8 mouse cellular contexts compared by ENCODE assay signal in the genomic region with DNA sequence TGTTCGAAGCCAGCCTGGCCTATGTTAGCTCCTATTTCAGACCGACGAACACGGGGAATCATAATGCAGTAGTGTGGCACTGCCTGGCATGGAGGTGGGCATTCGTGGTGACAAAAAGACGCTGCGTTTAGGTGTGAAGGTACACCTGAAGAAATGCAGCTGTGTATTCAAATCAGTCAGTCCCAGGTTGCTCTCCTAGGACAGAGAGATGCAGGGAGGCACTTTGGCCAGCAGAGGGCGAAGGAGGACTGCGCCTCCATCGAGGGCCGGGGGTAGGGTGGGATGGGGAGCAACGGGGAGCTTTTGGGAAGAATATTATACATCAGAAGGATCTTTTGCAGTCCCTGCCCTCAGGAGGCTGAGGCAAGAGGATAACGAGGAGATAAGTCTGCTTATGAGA. TPM values are rescaled to one million over a fixed set of nuclear protein-coding genes. Genes with fewer than 3 reads are reported as not detected.
DNase-seq lines count a peak whose midpoint lies in the region; ATAC-seq and TF ChIP-seq lines count a peak whose summit lies in the region.

No protein-coding gene starts in this region.

- H3K9ac ChIP-seq in embryonic facial prominence, embryonic 13.5 days = peak overlapping the region; percentile 16; the same call in 1 of the 2 replicates

- H3K4me1 ChIP-seq in E14TG2a.4 (replicated peaks; ENCODE audit: low read depth, low read length) = peaks cover 45% of the 10 kb centered on the region
- no peaks in the 10 kb centered on the region; the same call in 1 of the 2 replicates for H3K4me1 ChIP-seq in embryonic facial prominence, embryonic 13.5 days
- peaks cover 16% of the 10 kb centered on the region for H3K4me1 ChIP-seq in limb, embryonic 10.5 days

- H3K9me3 ChIP-seq in E14TG2a.4 (ENCODE audit: low read length) = no peaks in the 10 kb centered on the region
- H3K9me3 ChIP-seq in embryonic facial prominence, embryonic 13.5 days = no peaks in the 10 kb centered on the region
- H3K9me3 ChIP-seq in limb, embryonic 10.5 days (replicated peaks) = no peaks in the 10 kb centered on the region

- no peak overlapping the region for H3K27ac ChIP-seq in embryonic facial prominence, embryonic 13.5 days
- no peak overlapping the region for H3K27ac ChIP-seq in limb, embryonic 10.5 days

- DNase-seq in cerebellum, adult 18-20 months = peak; percentile 43
- no peak for DNase-seq in cerebellum, adult 11-12 months
- DNase-seq in left cerebral cortex, adult 18-20 months (ENCODE audit: low spot score in 2 of 2) = peak; percentile 25 to 48
- DNase-seq in left cerebral cortex, adult 8-10 months (ENCODE audit: low spot score in 2 of 2) = no peak
- DNase-seq in limb, embryonic 10.5 days (ENCODE audit: low spot score) = peak; percentile 85
- peak; percentile 50 to 81 for DNase-seq in spleen, postnatal 4 days (ENCODE audit: low spot score in 2 of 2)

- no peak for ATAC-seq in embryonic facial prominence, embryonic 13.5 days (ENCODE audit: insufficient number of reproducible peaks, insufficient read depth, low FRiP score, low TSS enrichment, low read depth)

- H3K4me2 ChIP-seq in embryonic facial prominence, embryonic 13.5 days = no peak overlapping the region

- peaks cover 91% of the 10 kb centered on the region for H3K27me3 ChIP-seq in E14TG2a.4 (ENCODE audit: insufficient read depth, low read length)
- peaks cover 11% of the 10 kb centered on the region for H3K27me3 ChIP-seq in embryonic facial prominence, embryonic 13.5 days
- peaks cover 32% of the 10 kb centered on the region for H3K27me3 ChIP-seq in limb, embryonic 10.5 days (ENCODE audit: low read depth, poor library complexity, severe bottlenecking)

- H3K36me3 ChIP-seq in E14TG2a.4 (ENCODE audit: insufficient read depth, low read length) = no peaks in the 10 kb centered on the region
- no peaks in the 10 kb centered on the region for H3K36me3 ChIP-seq in embryonic facial prominence, embryonic 13.5 days
- no peaks in the 10 kb centered on the region for H3K36me3 ChIP-seq in limb, embryonic 10.5 days

- TF ChIP-seq CTCF in E14TG2a.4 (conservative IDR thresholded peaks at IDR 0.05; ENCODE audit: low read length) = peak; percentile 66

- 19% methylated on average over 13 of the region's 13 CpGs for WGBS in embryonic facial prominence, embryonic 13.5 days
- 21% methylated on average over 13 of the region's 13 CpGs for WGBS in limb, embryonic 10.5 days

- H3K4me3 ChIP-seq in E14TG2a.4 (replicated peaks; ENCODE audit: low read length) = no peak overlapping the region
- H3K4me3 ChIP-seq in embryonic facial prominence, embryonic 13.5 days = no peak overlapping the region
- H3K4me3 ChIP-seq in limb, embryonic 10.5 days = no peak overlapping the region

RNA-seq across cellular contexts. Expression of a gene that starts 5.9 kb away (rescaled TPM):
- total RNA-seq in left cerebral cortex, adult 18-20 months (2021) = 1 to 10 TPM; 1.1 to 1.2 TPM
- under 1 TPM; 0.48 to 0.93 (median 0.70) TPM for total RNA-seq in left cerebral cortex, adult 8-10 months (2022)
- polyA plus RNA-seq in embryonic facial prominence, embryonic 13.5 days (2015; fragmentation: Nextera tagmentation; extraction: Ambion mirVana) = 113 and 129 TPM in 2 replicates
- polyA plus RNA-seq in limb, embryonic 10.5 days (2016; fragmentation: Nextera tagmentation; extraction: Ambion mirVana) = 94.9 and 118 TPM in 2 replicates

RNA-seq across cellular contexts. Expression of a gene that starts 39.4 kb away (rescaled TPM):
- total RNA-seq in left cerebral cortex, adult 18-20 months (2021) = 10 to 100 TPM; 76.0 to 84.0 TPM
- total RNA-seq in left cerebral cortex, adult 8-10 months (2022) = 10 to 100 TPM; 66.1 to 71.2 (median 70.1) TPM
- polyA plus RNA-seq in embryonic facial prominence, embryonic 13.5 days (2015; fragmentation: Nextera tagmentation; extraction: Ambion mirVana) = 15.4 TPM in 2 replicates
- 19.5 and 21.5 TPM in 2 replicates for polyA plus RNA-seq in limb, embryonic 10.5 days (2016; fragmentation: Nextera tagmentation; extraction: Ambion mirVana)

RNA-seq across cellular contexts. Expression of a gene that starts 39.7 kb away (rescaled TPM):
- total RNA-seq in left cerebral cortex, adult 18-20 months (2021) = 10 to 100 TPM; 57.9 to 58.9 TPM
- total RNA-seq in left cerebral cortex, adult 8-10 months (2022) = 10 to 100 TPM; 57.8 to 62.9 (median 60.1) TPM
- 88.4 and 91.9 TPM in 2 replicates for polyA plus RNA-seq in embryonic facial prominence, embryonic 13.5 days (2015; fragmentation: Nextera tagmentation; extraction: Ambion mirVana)
- 130 and 131 TPM in 2 replicates for polyA plus RNA-seq in limb, embryonic 10.5 days (2016; fragmentation: Nextera tagmentation; extraction: Ambion mirVana)

Comparison
In these comparisons a context has a peak if more than half of its experiments do, and no peak if none do; other contexts are left out.
1. DNase-seq: peak in cerebellum, adult 18-20 months (2 of 2), left cerebral cortex, adult 18-20 months (2 of 2), limb, embryonic 10.5 days (single experiment) and spleen, postnatal 4 days (2 of 2); none in cerebellum, adult 11-12 months (single experiment) and left cerebral cortex, adult 8-10 months (0 of 2).